Mouse (Mus musculus): ENCODE measurements at regions not wholly inside any gene's neighbourhood (a gene's known extent, or its start where the extent isn't known, plus 50 kb on each side); places are given as distances from the start of the nearest gene placed in this dataset.

- no peak for DNase-seq (ENCODE audit: low spot score)
Observed at GRCm38 (mm10) chr9:94382293-94382692, 155.6 kb downstream of the 1190002N15Rik start.

DNA sequence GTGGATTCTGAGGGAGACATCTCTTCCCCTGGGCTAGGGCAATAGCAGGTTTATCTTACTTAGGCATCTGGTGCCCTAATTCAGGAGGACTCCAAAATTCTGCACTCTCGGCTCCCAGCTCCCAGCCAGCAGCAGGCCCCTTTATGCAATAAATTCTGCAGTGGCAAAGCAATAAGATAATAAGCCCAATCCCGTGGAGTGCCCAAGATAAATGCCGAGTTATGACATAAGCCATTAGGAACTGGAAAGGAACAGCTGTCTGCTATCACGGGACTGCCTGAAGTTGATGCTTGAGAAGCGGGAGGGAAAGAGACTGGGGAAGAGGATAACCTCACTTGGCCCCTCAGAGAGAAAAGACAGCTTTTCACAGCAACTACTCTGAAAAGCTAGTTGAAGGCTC lies 159.0 kb downstream of the 1190002N15Rik start:
- no peak for DNase-seq (ENCODE audit: low spot score)

GRCm38 (mm10) chr9:94378291-94378690 lies 159.6 kb downstream of the 1190002N15Rik start:
- no peak for DNase-seq (ENCODE audit: low spot score)

DNA sequence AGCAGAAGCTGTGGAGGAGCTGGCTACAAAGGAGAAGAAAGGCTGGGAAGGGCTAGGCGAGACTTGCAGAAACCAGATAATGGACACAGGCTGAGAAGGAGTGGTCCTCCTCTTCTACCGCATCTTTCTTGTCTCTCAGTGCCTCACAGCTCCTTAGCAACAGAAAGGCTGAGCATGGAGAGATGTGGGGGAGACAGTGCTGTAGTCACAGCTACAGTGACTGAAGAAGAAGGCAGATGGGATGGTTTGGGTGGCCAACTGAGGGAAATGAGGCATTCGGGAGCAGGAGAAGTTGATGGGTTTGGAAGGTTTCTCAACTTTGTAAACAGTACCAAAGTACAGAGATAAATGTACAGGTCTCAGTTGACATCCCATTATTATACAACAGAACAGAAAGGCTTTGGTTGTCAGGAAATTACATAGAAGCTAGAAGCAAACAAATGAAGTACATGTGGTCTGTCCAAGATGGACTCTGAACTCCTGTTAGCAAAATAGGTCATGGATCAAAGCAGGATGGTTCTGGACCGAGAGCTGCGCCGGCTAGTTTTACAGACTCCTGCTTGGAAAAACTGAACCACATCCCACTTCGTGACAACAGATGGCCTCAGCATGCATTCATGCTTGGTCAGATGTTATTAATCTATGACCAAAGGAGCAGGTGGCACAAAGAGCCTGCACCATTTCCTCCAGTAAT lies 160.4 kb downstream of the 1190002N15Rik start:
- no peak for DNase-seq (ENCODE audit: low spot score)

GRCm38 (mm10) chr9:94370976-94371375 lies 166.9 kb downstream of the 1190002N15Rik start:
- no peak for DNase-seq (ENCODE audit: low spot score)

DNA sequence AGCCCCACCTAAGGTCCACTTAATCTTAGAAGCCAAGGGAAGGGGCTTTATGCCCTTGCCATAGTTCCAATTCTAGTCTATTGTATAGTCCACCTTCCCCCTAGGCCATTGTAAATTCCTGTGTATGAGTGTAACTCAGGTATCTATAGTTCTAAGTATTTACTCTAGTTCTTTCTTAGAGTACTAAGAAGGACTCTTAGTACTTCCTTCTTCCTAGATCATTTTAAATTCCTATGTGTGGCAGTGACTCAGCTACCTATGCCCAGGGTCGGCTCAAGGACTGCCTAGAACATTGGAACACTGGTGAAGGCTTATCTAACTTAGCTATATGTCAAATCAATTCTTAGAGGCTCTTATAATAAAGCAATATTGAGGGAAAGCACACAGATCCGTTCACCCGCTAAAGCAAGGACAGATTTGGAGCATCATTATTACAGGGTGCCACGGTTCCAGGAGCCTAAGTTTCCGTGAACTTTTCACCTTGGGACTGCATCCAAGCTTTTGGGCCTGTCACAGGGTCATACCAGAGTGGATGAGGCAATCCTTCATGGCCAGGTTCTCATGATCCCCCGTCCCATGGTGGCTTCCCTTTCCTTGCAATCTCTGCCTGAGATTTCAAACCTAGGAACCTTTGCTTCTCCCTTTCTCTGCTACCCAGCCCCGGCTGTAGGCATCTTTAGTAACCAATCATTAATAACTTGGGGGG lies 169.5 kb downstream of the 1190002N15Rik start:
- no peak for DNase-seq (ENCODE audit: low spot score)

DNA sequence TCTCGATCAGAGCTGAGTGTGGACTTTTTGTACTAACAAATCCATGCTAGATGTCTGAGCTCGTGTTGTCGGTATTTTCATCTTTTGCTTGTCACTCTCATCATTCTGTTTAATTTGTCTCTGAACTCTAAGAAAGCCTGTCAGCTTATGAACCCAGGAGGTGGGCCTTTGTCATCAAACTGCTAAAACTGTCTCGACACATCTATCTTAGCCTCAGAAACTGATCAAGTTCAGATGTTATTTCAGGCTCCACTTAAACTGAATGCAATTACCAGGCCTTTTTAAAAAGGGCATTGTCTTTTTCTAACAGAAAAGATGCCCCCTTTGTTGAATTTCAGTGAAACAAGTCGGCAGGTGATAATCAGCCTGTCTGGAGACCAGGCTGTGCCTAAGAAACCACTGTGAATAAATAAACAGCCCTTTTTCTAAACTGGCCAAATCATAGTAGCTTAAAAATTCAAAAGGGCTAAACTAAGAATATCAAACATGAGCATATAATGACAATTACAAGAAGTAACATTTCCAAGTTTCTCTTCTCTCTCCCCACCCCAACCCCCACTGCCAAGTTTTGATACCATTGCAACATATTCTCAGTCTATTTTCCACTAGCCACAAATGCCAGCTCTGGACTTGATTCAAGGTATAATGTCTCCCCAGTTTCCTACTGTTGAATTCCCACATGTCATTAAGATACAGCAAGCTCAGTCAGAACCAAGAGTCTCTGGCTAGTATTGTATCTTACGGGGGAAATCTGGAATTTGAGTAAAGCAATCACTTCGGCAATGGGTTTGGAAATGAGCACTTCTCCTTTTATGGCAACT lies 175.8 kb downstream of the 1190002N15Rik start:
- no peak for DNase-seq (ENCODE audit: low spot score)

DNA sequence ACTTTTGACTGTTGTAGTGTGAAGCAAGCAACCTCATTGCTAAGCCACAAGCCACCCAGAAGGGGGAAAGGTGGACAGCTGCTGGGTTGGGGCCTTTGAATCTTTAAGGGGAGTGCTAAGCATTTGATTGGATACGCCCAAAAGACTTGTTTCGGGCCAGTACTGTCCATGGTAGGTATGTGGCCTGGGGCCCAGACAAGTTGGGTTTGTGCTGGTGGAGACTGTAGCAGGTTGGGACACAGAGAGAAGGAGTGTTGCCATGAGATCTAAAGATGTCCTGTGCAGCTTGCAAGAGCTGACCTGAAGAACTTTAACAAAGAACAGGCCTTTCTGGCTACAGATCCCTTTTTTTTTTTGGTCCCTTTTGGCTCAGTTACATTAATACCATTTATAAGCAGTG lies 176.9 kb downstream of the 1190002N15Rik start:
- no peak for DNase-seq (ENCODE audit: low spot score)

DNA sequence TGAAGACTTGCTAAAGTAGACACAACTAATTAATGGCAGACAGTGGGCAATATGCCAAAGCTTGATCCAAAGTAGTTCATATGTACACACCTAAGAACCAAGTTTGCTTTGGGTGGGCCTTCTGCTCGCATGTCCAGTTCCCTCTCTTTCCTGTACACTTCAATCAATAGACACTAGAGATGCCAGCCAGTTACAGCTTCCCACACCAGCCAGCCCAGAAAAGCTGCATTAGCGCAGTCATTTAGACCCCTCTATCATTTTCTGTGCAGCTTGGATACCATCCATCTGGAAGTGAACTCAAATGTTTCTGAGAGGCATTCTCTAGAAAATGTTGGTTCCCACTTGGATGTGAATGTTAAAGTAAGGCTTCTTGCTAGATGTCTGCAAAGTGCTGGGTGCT lies 179.7 kb downstream of the 1190002N15Rik start:
- no peak for DNase-seq (ENCODE audit: low spot score)

GRCm38 (mm10) chr9:94342011-94342410 lies 195.9 kb downstream of the 1190002N15Rik start:
- DNase-seq (ENCODE audit: low spot score) = no peak

- no peak for DNase-seq (ENCODE audit: low spot score)
Observed at GRCm38 (mm10) chr9:94341531-94341930, 196.3 kb downstream of the 1190002N15Rik start.

GRCm38 (mm10) chr9:94333450-94333849 lies 204.4 kb downstream of the 1190002N15Rik start:
- no peak for DNase-seq (ENCODE audit: low spot score)

DNA sequence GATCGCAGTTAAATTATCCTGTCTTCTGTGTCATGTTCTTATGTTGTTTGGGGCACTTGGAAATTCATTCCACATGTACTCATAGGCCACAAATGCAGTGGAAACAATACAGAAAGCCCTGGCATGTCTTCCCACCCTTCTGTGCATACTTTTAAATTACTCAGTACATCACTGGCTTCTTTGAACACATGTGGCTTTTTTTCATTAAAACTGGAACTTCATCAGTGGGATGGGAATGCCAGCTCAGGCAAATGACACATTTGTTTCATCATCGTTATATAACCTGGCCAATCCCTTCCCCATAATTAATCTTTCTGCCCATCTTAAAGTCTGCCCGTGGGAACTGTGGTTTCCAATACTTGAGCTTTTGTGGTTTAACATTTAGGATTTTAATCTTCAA lies 214.9 kb downstream of the 1190002N15Rik start:
- DNase-seq (ENCODE audit: low spot score) = no peak

GRCm38 (mm10) chr9:94302575-94302974 lies 235.3 kb downstream of the 1190002N15Rik start:
- DNase-seq (ENCODE audit: low spot score) = no peak

DNA sequence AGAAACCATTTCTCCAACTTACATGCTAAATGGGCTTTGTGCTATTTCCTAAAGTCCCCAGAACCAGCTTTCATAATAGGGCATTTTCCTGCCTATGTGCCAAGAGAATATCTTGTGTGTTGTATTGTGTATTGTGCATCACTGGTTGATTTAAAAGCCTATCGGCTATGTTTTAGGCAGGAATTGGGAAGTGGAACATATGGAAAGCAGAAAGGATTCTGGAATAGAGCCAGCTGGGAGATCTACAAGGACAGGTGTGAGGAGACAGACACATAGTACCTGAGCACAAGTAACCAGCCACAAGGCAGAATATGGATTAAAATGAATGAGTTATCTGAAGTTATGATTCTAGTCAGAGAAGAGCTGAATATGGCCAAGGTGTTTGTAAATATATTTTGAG lies 236.0 kb downstream of the 1190002N15Rik start:
- no peak for DNase-seq (ENCODE audit: low spot score)

DNA sequence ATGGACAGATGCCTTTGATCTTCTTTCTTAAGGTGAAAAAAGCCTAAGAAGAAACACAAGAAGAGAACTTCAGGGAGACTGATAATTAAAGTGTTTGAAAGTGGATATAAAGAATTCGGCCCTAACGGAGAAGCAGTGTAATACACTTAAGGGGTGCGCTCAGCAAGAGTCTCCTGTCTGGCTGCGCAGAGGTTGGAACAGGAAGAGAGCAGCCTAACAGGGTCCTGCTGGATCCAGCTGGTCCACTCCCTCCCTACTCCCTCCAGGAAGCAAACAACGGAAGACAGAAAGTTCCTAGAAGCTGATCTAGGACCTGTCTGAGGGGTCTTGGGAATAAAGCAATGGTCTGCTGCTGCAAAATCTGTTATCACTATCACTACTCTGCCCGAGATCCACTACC lies 242.4 kb downstream of the 1190002N15Rik start:
- no peak for DNase-seq (ENCODE audit: low spot score)

DNA sequence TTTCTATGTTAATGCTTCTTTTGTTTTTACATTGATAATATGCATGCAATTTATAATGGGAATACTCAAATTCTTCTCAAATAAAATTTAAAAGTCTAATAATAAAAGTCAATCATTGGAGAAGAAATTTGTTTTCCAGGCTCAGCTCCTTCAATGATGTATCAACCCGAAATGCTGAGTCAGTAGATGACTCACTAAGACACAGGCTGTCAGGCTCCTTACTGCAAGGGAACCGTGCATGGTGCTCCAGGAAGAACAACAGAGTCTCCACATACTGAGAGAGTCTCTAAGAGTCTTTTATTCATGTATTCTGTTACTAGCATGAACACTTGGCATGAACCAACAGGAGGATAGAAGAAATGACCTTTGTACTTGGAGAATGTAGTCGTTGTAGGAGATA lies 245.7 kb downstream of the 1190002N15Rik start:
- no peak for DNase-seq (ENCODE audit: low spot score)

GRCm38 (mm10) chr9:94289546-94289945 lies 248.3 kb downstream of the 1190002N15Rik start:
- DNase-seq (ENCODE audit: low spot score) = no peak

DNA sequence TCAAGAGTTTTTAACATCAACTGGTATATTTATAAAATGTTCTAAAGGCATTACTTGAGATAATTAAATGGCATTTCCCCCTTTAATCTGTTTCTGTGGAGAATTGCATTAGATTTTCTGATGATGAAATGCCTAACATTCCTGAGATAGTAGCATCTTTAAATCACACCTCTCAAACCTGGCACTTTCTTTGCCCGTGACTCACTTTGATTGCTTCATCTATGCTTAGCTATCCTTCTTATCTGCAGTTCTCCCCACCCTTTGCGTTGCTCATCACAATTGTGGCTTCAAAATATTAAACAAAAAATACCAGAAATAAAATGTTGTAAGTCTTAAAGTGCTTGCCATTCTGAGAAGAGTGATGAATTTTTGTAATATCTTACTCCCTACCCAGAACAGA lies 250.3 kb downstream of the 1190002N15Rik start:
- DNase-seq (ENCODE audit: low spot score) = no peak

- no peak for DNase-seq (ENCODE audit: low spot score)
Observed at GRCm38 (mm10) chr9:94278657-94279585, 259.0 kb downstream of the 1190002N15Rik start.

GRCm38 (mm10) chr9:94277096-94277495 lies 260.8 kb downstream of the 1190002N15Rik start:
- no peak for DNase-seq (ENCODE audit: low spot score)

GRCm38 (mm10) chr9:94269213-94269612 lies 268.7 kb downstream of the 1190002N15Rik start:
- no peak for DNase-seq (ENCODE audit: low spot score)

Data from T-cell, adult 2 months (primary cell).